Comparison of ENCODE assay signal across 8 mouse cellular contexts in genomic region chr4:43558028-43558630, GRCm38 (mm10). TPM values are rescaled to one million over a fixed set of nuclear protein-coding genes. Genes with fewer than 3 reads are reported as not detected.
DNase-seq lines count a peak whose midpoint lies in the region; ATAC-seq and TF ChIP-seq lines count a peak whose summit lies in the region.

No protein-coding gene starts in this region.

- H3K4me2 ChIP-seq in heart, embryonic 14.5 days (ENCODE audit: low read length) = peak overlapping the region; percentile 88
- peak overlapping the region; percentile 86 for H3K4me2 ChIP-seq in limb, embryonic 12.5 days

- TF ChIP-seq CTCF in G1E (IDR thresholded peaks at IDR 0.05; ENCODE audit: low read depth, low read length) = no peak

- WGBS in heart, embryonic 14.5 days = 2% methylated on average over 5 of the region's 5 CpGs
- WGBS in limb, embryonic 12.5 days = 44% methylated on average over 5 of the region's 5 CpGs

- H3K4me1 ChIP-seq in G1E (ENCODE audit: insufficient read depth, low read depth, low read length) = peaks cover 53% of the 10 kb centered on the region
- H3K4me1 ChIP-seq in heart, embryonic 14.5 days (ENCODE audit: control insufficient read depth in 2 of 2, insufficient read depth in 2 of 2, low read length in 2 of 2) = peaks cover 34 to 46% of the 10 kb centered on the region in 2 experiments
- peaks cover 45% of the 10 kb centered on the region for H3K4me1 ChIP-seq in limb, embryonic 12.5 days (replicated peaks)

- H3K9ac ChIP-seq in heart, embryonic 14.5 days (ENCODE audit: low read length) = peak overlapping the region; percentile 99
- peak overlapping the region; percentile 45; the same call in 1 of the 2 replicates for H3K9ac ChIP-seq in limb, embryonic 12.5 days (replicated peaks)

- peak overlapping the region; percentile 69 for H3K4me3 ChIP-seq in G1E (ENCODE audit: low read depth, low read length)
- H3K4me3 ChIP-seq in heart, embryonic 14.5 days (ENCODE audit: control insufficient read depth in 1 of 2, insufficient read depth in 1 of 2, low read depth in 1 of 2, low read length in 2 of 2) = peak overlapping the region; percentile 8 to 93
- peak overlapping the region; percentile 17 for H3K4me3 ChIP-seq in limb, embryonic 12.5 days (replicated peaks)

- peaks cover 70% of the 10 kb centered on the region for H3K36me3 ChIP-seq in G1E (replicated peaks)
- H3K36me3 ChIP-seq in heart, embryonic 14.5 days (ENCODE audit: control insufficient read depth, insufficient read depth, low read length) = peaks cover 48% of the 10 kb centered on the region
- H3K36me3 ChIP-seq in limb, embryonic 12.5 days = peaks cover 44% of the 10 kb centered on the region

- ATAC-seq in G1E (ENCODE audit: extremely low read depth, insufficient number of reproducible peaks, low FRiP score, poor library complexity, severe bottlenecking) = peak; percentile 11; the same call in 1 of the 2 replicates
- ATAC-seq in heart, embryonic 14.5 days (ENCODE audit: insufficient number of reproducible peaks, insufficient read depth, low FRiP score, low read depth) = 0 out of 2 replicates have a peak, but pooled peaks have one; percentile 4
- ATAC-seq in limb, embryonic 12.5 days (ENCODE audit: insufficient number of reproducible peaks, insufficient read depth, low FRiP score, low TSS enrichment, low read depth) = no peak

- H3K27ac ChIP-seq in heart, embryonic 14.5 days (replicated peaks in 1 of 2; ENCODE audit: control insufficient read depth in 1 of 2, insufficient read depth in 1 of 2, low read depth in 2 of 2, low read length in 2 of 2) = peak overlapping the region; percentile 97 to 100
- H3K27ac ChIP-seq in limb, embryonic 12.5 days = peak overlapping the region; percentile 86; the same call in 1 of the 2 replicates

- peak; percentile 50 to 81 for DNase-seq in adrenal gland, adult (ENCODE audit: inconsistent age in 2 of 2, low spot score in 1 of 2)
- no peak for DNase-seq in adrenal gland, adult 8-10 months
- DNase-seq in G1E (ENCODE audit: low spot score) = peak; percentile 63
- DNase-seq in retina, embryonic 14.5 days (ENCODE audit: low spot score) = peak; percentile 22
- no peak for DNase-seq in frontal cortex, adult 2 months (ENCODE audit: extremely low spot score in 1 of 2, low spot score in 1 of 2)
- DNase-seq in layer of hippocampus, postnatal 14 days (ENCODE audit: low spot score in 2 of 2) = no peak

- H3K9me3 ChIP-seq in G1E (replicated peaks) = no peaks in the 10 kb centered on the region
- H3K9me3 ChIP-seq in heart, embryonic 14.5 days (ENCODE audit: control insufficient read depth, low read length) = no peaks in the 10 kb centered on the region
- no peaks in the 10 kb centered on the region for H3K9me3 ChIP-seq in limb, embryonic 12.5 days

- no peaks in the 10 kb centered on the region for H3K27me3 ChIP-seq in G1E (ENCODE audit: insufficient read depth, low read length)
- H3K27me3 ChIP-seq in heart, embryonic 14.5 days (ENCODE audit: control insufficient read depth, insufficient read depth, low read length) = no peaks in the 10 kb centered on the region
- no peaks in the 10 kb centered on the region for H3K27me3 ChIP-seq in limb, embryonic 12.5 days

RNA-seq across cellular contexts. Expression of gene Creb3, which starts 4.0 kb away (rescaled TPM):
- 100 to 1,000 TPM; 141 to 201 (median 150) TPM for total RNA-seq in adrenal gland, adult 8-10 months (2022)
- total RNA-seq in G1E (2014; fragmentation: Nextera tagmentation) (9.4 and 9.8 TPM in 2 replicates), G1E (2017) (60.0 and 61.0 TPM in 2 replicates)
- polyA plus RNA-seq in G1E (2012) = 1.6 and 1.9 TPM in 2 replicates
- 57.3 and 62.3 TPM in 2 replicates for polyA plus RNA-seq in heart, embryonic 14.5 days (2014; fragmentation: Nextera tagmentation; extraction: Ambion mirVana)
- polyA plus RNA-seq in limb, embryonic 12.5 days (2016; fragmentation: Nextera tagmentation; extraction: Ambion mirVana) = 42.0 and 44.5 TPM in 2 replicates
- 59.9 and 78.4 TPM in 2 replicates for polyA plus RNA-seq in frontal cortex, adult 2 months (2012; rRNA removed)
- 10 to 100 TPM; 74.0 TPM for total RNA-seq in layer of hippocampus, postnatal 14 days (2021)

RNA-seq across cellular contexts. Expression of gene Tln1, which starts 4.4 kb away (rescaled TPM):
- 100 to 1,000 TPM; 249 to 319 (median 289) TPM for total RNA-seq in adrenal gland, adult 8-10 months (2022)
- total RNA-seq in G1E (2014; fragmentation: Nextera tagmentation) (166 and 262 TPM in 2 replicates), G1E (2017) (127 and 167 TPM in 2 replicates)
- polyA plus RNA-seq in G1E (2012) = 138 and 163 TPM in 2 replicates
- polyA plus RNA-seq in heart, embryonic 14.5 days (2014; fragmentation: Nextera tagmentation; extraction: Ambion mirVana) = 77.5 and 90.9 TPM in 2 replicates
- 62.2 and 67.4 TPM in 2 replicates for polyA plus RNA-seq in limb, embryonic 12.5 days (2016; fragmentation: Nextera tagmentation; extraction: Ambion mirVana)
- 42.4 and 43.2 TPM in 2 replicates for polyA plus RNA-seq in frontal cortex, adult 2 months (2012; rRNA removed)
- total RNA-seq in layer of hippocampus, postnatal 14 days (2021) = 10 to 100 TPM; 46.0 to 52.1 TPM

RNA-seq across cellular contexts. Expression of gene Rgp1, which starts 20.4 kb away (rescaled TPM):
- 10 to 100 TPM; 41.0 to 66.1 (median 56.9) TPM for total RNA-seq in adrenal gland, adult 8-10 months (2022)
- total RNA-seq in G1E (2014; fragmentation: Nextera tagmentation) (48.5 and 54.7 TPM in 2 replicates), G1E (2017) (18.6 and 23.2 TPM in 2 replicates)
- polyA plus RNA-seq in G1E (2012) = 31.2 and 105 TPM in 2 replicates
- polyA plus RNA-seq in heart, embryonic 14.5 days (2014; fragmentation: Nextera tagmentation; extraction: Ambion mirVana) = 18.3 and 24.9 TPM in 2 replicates
- 36.6 and 42.5 TPM in 2 replicates for polyA plus RNA-seq in limb, embryonic 12.5 days (2016; fragmentation: Nextera tagmentation; extraction: Ambion mirVana)
- polyA plus RNA-seq in frontal cortex, adult 2 months (2012; rRNA removed) = 35.5 and 39.6 TPM in 2 replicates
- 10 to 100 TPM; 44.5 to 55.8 TPM for total RNA-seq in layer of hippocampus, postnatal 14 days (2021)

RNA-seq across cellular contexts. Expression of gene Gba2, which starts 20.5 kb away (rescaled TPM):
- 10 to 100 TPM; 11.1 to 19.1 (median 15.7) TPM for total RNA-seq in adrenal gland, adult 8-10 months (2022)
- total RNA-seq in G1E (2014; fragmentation: Nextera tagmentation) (21.4 and 23.8 TPM in 2 replicates), G1E (2017) (12.6 and 14.1 TPM in 2 replicates)
- polyA plus RNA-seq in G1E (2012) = 14.5 and 18.3 TPM in 2 replicates
- polyA plus RNA-seq in heart, embryonic 14.5 days (2014; fragmentation: Nextera tagmentation; extraction: Ambion mirVana) = 16.5 and 16.7 TPM in 2 replicates
- 32.0 and 34.7 TPM in 2 replicates for polyA plus RNA-seq in limb, embryonic 12.5 days (2016; fragmentation: Nextera tagmentation; extraction: Ambion mirVana)
- 85.8 and 91.4 TPM in 2 replicates for polyA plus RNA-seq in frontal cortex, adult 2 months (2012; rRNA removed)
- total RNA-seq in layer of hippocampus, postnatal 14 days (2021) = 10 to 100 TPM; 56.1 to 60.6 TPM

RNA-seq across cellular contexts. Expression of gene Msmp, which starts 26.2 kb away (rescaled TPM):
- 1 to 10 TPM; 2.0 to 2.7 (median 2.4) TPM for total RNA-seq in adrenal gland, adult 8-10 months (2022)
- total RNA-seq in G1E (2014; fragmentation: Nextera tagmentation) (not detected in 2 replicates), G1E (2017) (0.17 TPM in 1 of 2 replicates, not detected in the other)
- polyA plus RNA-seq in G1E (2012) = not detected in 2 replicates
- polyA plus RNA-seq in heart, embryonic 14.5 days (2014; fragmentation: Nextera tagmentation; extraction: Ambion mirVana) = 0.36 TPM in 1 of 2 replicates, not detected in the other
- polyA plus RNA-seq in limb, embryonic 12.5 days (2016; fragmentation: Nextera tagmentation; extraction: Ambion mirVana) = 2.1 TPM in 1 of 2 replicates, not detected in the other
- polyA plus RNA-seq in frontal cortex, adult 2 months (2012; rRNA removed) = not detected in 2 replicates
- not detected for total RNA-seq in layer of hippocampus, postnatal 14 days (2021)

Comparison
In these comparisons a context has a peak if more than half of its experiments do, and no peak if none do; other contexts are left out.
1. DNase-seq: peak in adrenal gland, adult (2 of 2), G1E (single experiment) and retina, embryonic 14.5 days (single experiment); none in adrenal gland, adult 8-10 months (single experiment), frontal cortex, adult 2 months (0 of 2) and layer of hippocampus, postnatal 14 days (0 of 2).
2. H3K4me3 ChIP-seq: peak in every context shown above with its lines; median percentile 69 in G1E; 50 in heart, embryonic 14.5 days; 17 in limb, embryonic 12.5 days.
3. RNA of gene Creb3, which starts 4.0 kb away (polyA plus RNA-seq): 59.9 to 78.4 TPM in frontal cortex, adult 2 months, 57.3 to 62.3 TPM in heart, embryonic 14.5 days and 42.0 to 44.5 TPM in limb, embryonic 12.5 days; 1.6 to 1.9 TPM in G1E; every median in the first group is over 10 times any median in the second.